Mouse (Mus musculus) cerebellum, adult 11-12 months (tissue): ENCODE results near the gene Ctdspl.

Experiments
- DNase-seq: peaks from one replicate; pipeline ENCODE4 v3.0.0; 2022

Gene Ctdspl

DNA sequence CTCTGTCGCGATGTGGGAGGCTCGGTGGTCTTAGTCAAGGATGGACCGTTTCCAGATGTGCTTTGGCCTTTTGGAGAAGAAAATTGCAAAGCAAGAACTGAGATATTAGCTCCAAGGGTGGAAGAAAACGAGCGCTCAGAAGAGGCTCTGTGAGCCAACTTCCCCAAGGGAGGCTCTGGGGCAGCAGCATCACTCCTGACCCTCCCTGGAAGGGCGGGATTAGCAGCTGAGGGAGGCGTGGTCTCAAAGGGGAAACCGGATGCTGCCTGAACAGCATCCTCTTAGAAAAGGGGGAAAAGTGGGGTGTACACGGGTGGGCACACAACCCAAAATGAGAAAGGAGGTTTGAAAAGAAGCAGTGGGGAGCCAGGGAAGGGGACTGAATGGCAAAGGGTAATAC, 23.8 kb downstream of the Ctdspl start:
- no peak for DNase-seq

DNA sequence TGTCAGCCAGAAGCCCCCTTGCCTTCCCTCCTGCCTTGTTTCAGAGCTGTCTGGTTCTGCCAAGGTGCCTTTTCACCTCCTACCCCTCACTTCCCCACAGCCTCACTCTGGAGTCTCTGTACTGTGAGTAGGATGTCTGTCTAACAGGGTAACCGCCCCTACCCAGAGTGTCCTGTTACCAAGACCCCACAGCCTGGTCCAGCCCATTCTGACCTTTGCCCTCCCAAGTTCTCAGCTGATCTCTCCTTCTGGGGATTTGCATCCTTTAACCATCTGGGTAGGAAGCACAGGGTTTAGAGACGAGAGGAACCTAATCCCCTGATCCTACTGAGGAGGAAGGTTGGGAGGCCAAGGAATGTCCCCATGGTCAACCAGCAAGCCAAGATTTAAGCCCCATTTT, 24.5 kb downstream of the Ctdspl start:
- no peak for DNase-seq

DNA sequence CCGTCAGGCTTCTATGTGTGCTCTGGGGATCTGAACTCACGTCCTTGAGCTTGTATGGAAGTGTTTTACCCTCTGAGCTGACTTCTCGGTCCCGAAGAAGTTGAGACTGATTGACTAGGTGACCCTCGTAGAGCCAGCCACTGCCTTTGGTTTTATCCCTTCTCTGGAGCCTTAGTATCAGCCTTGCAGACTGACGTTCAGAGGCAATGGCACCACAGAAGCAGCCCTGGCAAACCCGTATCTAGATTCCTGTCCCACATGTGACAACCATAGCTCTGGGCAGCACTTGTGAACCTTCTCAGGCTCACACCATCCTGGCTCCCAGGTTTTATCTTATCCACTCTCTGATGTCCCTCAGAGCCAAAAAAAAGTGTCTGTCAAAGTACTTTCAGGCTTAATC, 25.1 kb downstream of the Ctdspl start:
- no peak for DNase-seq

DNA sequence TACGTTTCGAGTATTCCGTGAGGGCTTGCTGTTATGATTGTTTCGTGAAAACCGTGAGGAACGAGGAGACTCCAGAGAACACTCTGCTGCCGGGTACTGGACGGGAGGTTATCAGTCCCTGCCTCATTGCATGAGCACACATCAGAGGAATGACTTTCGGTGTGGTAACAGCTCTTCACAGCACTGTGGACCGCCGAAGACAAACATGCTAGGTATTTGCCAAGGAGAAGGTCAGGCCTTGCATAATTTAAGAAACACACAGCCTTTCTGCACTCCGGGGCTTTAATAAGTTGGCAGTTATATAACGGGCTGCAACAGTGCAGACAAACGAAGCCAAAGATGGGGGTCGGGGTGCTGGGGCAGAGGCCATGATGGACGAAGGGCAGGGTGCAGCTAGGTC, 25.9 kb downstream of the Ctdspl start:
- DNase-seq: no peak

DNA sequence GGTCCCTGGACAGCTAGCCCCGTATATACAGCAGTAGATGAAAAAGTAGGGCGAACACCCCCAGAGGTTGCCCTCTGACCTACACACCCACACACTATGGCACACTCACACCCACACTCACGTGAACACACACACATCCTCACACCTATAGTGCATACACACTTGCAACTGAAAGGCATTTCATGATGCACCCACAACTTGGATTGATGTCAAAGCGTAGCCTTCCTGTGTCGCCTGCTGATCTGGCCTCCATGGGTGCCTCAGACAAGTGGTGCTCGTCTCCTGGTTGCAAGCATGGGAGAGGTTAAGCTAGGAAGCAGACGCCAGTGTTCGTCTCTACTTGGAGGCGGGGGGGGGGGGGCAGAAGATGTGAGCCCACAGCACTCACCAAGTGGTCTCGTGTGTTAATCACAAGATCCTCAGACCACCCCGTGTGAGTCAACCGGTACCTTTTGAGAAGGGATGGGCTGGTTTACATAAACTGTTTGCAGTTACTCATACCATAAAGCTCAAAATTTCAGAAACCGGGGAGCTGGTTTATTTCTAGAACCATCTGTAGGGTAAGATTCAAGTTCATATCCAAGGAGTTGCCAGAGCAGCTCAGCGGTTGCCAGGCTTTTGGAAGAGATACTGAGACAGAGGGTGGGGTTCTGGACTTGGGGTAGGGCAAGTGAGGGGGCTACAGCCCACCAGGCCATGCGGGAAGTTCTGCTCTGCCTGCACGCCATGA, 27.4 kb downstream of the Ctdspl start:
- DNase-seq: no peak

DNA sequence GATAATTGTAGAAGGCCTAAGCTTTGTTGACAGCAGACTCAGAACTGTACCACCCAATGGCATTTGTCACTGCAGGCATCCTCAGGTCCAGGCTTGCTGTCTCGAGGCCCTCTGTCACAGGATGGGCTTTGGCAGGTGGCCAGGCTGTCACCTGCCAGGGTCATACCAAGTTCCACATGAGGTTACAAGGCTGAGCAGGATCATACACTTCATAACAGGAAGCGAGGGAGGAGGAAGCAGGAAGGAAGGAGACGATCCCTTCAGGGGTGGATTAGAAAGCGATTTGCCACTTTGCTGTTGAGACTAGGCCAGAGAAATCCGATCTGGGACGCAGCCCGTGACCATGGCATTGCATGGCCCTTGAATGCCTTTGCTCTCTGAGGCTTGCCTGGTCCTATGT, 32.5 kb downstream of the Ctdspl start:
- no peak for DNase-seq

DNA sequence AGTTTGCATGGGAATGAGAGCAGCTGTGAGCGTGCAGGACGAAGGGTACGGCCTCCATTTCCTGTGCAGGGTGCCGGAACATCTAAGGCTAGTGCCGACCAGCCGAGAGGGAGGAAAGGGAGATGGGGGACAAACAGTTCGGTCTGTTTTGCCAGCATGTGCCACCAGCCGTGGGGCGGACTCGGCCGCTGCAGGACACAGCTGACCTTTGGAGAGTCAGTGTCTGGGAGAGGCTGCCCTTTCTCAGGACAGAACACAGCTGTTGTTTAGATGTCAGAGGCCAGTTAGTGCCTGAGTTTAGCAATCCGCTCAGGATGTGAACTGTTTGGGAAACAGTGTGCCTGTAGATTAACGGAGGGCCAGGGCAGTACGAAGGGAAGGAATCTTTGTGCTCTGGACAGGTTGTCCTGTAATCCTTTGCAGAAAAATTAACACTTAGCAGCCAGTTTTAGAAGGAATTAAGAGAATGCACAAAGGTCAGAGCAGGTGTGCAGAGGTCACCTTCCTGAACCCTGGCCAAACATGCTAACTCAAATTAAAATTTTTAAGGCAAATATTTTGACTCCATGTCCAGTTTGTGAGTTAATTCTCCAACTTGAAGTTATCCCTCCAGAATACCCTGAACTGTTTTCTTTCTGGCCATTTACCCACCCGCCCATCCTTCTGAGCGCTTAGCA, 34.3 kb downstream of the Ctdspl start:
- DNase-seq: no peak

DNA sequence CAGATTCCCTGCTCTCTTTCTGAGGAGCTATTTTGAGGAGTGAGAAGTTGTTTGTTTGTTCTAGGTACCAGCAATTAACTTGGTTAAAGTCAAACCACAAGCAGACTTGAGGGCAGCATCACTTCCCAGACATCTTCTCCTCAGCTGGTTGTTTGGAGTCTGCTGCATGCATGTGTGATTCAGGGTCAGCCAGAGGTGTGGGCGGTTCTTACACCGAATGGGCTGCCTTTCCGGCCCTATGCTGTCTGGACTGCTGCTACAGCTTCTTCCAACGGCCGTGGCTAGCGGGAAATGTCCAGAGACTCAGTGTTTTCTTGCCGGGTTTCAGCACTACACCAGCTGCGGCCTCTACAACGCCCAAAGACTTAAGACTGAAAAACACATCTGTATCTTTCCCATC, 36.9 kb downstream of the Ctdspl start:
- DNase-seq: no peak

DNA sequence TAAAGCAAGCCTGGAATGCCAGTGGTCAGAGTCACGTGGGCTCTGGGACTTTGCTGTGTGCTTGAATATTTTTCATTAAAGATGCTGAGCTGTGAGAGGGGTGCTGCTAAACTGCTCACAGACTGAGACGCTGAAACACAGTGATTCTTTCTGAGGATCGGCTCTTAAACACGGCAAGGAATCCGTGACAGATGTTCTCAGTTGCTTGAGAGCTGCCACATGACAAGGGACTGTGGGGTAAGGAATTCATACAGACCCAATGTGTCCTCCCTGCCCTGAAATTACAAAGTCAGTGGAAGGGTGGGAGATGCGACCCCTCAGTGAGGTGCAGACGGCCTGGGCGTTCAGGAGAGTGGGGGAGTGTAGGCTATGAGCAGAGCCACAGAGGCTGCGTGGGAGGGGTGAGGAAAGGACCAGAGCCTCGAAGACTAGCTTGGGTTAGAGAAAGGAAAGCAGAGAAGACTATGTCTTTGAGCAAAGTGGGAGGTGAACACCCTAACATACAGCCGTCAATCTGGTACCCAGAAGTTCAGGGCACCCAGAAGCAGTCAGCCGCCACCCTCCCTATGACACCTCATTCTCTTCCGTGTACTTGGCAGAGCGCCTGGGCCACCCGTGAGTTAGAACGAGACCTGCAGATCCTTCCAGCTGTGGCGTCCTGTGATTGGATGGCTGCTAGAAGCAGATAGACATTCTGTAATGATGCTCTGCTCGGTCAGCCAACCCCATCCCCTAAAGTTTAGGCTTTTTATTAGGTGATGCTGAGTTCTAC, 38.2 kb downstream of the Ctdspl start:
- no peak for DNase-seq

DNA sequence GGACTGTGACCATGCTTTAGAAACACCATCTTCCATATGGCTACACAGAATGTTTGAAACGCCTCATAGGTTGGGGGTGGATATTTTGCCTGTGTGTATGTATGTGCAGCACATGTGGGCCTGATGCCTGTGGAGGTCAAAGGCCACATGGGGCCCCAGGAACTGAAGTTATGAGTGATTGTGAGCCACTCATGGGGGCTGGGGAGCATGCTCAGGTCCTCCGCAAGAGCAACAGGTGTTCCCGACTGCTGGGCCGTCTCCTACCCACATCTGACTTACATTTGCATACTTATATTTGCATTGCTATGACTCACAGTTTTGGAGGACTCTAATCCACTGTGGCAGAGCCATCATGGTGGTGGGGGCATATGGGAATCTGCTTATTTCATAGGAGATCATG, 43.6 kb downstream of the Ctdspl start:
- no peak for DNase-seq

DNA sequence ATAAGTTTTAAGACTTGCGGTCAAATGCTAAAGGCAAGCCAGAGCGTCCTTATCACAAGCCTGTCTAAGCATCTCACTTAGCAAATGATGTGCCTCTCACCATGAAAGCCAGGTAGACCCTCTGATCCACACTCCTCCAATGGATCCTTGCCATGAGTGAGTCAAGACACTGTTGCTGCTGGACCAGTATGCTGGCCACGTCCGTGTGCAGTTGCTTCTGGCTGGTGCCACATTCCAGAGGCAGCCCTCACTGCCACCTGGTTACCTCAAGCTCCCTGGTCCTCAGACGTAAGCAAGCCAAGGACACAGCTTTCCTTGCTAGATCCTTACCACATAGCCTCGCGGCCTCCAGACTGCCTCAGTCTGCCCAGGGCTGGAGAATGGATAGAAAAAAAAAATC, 46.8 kb downstream of the Ctdspl start:
- DNase-seq: no peak

DNA sequence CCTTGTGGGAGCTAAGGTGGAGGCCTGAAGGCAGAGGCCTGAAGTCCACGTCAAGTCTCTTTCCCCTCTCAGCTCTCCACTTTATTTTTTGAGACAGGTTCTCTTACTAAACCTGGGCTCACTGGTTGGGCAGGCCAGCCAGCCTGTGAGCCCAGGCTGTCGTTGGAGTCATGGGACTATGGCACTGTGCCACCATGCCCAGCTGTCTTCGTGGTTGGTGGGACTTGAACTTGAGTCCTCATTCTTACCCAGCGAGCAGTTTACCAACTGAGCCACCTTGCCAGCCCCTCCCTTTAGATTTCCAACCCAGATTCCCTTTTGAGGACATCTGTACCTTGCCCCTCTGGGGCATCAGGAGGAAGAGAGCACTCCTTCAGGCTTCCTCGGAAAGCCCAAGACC, 47.3 kb downstream of the Ctdspl start:
- no peak for DNase-seq

DNA sequence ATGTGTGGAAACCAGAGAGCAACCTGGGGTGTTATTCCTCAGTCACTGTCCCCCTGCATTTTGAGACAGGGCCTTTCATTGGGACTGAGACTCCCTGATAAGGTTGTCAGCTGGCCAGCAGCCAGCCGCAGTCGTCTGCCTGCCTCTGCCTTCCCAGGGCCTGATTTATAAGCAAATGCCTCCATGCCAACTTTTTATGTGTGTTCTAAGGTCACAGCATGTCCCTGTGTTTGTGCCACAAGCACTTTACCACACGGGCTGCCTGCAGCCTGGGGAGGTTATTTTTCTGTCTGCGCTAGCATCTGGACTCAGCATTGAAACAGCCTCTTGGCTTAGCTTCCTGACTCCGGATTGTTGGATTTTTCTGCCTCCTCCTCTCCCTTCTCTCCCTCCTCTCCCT, 47.9 kb downstream of the Ctdspl start:
- DNase-seq: no peak

DNA sequence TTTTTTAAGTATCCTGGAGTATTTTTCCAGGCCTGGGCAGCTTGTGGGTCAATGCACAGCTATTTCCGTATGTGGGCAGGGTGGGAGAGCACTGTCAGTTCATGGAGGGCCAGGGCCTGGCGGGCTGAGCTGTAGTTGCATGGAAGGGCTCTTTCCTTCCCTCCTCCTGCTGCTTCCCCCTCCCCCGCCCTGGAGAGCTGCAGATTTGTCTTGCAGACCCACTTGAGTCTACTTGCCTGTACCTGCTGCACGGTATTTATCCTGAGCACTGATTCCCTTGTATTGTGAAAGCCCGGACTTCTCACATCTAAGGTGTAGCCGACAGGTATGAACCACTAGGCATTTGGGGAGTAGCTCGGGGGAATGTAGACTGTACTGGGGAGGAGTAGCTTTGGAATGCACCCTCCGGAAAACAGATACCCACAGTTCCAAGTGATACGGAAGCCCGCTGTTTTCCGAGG, 49.0 kb downstream of the Ctdspl start:
- DNase-seq: no peak

DNA sequence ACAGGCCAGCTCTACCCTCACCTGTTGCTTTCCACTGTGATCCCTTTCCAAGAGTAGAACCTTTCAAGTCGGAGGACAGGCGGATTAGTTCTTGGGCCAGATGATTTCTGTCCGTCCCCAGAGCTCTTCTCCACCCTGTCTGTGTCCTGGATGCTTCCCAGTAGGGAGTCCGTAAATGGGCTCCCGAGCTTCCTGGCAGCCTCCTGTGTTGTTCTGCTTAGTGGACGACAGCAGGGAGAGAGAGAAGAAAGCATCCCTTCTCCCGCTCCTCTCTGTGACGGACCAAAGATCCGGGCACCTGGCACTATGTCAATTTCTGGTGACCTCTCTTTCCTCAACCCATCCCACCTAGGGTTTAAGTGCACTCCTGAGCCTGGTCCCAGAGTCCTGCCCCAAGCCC, 49.5 kb downstream of the Ctdspl start:
- DNase-seq: no peak

DNA sequence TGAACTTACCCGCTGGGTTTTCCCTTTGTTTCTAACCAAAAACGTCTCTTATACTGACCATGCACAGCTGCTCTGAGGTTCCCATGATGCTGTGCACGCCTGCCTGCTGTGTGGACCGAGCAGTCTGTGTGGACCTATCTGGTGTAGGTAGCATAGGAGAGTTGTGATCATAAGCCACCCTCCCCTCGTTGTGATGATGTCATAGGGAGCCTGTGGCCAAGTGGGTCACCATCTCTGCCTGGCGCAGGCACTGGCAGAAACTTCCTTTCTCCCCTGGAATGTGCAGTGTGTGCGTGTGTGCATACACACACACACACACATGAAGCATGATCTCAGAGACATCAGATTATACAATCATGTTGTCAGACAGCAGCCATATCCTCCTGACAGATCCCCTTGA, 50.3 kb downstream of the Ctdspl start:
- DNase-seq: peak; percentile 11

DNA sequence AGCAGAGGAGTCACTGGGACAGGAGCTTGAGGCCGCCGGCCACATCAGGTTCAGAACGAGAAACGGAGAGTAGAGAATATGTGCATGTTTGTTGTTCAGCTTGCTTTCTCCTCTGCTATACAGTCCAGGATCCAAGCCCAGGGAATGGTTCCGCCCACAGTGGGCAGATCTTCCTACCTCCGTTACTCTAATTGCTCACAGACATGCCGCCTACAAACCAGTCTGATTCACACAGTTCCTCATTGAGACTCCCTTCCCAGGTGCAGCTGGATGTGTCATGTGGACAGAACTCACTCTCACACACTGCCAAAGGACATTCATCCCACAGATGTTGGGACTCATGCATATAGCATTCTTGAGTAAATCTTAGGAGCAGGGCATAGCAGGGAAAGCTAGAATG, 51.2 kb downstream of the Ctdspl start:
- no peak for DNase-seq

DNA sequence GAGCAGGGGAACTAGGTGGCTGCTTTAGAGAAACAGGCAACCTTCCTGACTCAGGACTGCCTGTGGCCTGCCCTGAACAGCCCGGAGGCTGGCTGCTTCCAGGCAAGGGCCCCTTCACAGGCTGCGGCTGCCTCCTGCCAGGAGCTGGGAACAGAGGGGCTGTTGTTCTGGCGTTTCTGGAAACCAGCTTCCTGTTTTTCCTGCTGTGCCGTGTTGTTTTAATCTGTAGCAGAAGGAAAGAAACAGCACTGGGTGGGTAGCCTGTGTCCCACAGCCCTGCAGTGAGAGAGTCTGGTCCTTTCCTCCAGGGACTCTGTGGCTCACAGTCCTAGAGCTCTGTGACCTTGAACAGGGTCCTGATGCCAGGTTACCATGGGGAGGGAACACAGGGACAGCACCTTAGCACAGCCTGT, 54.2 kb downstream of the Ctdspl start:
- DNase-seq: peak; percentile 28

DNA sequence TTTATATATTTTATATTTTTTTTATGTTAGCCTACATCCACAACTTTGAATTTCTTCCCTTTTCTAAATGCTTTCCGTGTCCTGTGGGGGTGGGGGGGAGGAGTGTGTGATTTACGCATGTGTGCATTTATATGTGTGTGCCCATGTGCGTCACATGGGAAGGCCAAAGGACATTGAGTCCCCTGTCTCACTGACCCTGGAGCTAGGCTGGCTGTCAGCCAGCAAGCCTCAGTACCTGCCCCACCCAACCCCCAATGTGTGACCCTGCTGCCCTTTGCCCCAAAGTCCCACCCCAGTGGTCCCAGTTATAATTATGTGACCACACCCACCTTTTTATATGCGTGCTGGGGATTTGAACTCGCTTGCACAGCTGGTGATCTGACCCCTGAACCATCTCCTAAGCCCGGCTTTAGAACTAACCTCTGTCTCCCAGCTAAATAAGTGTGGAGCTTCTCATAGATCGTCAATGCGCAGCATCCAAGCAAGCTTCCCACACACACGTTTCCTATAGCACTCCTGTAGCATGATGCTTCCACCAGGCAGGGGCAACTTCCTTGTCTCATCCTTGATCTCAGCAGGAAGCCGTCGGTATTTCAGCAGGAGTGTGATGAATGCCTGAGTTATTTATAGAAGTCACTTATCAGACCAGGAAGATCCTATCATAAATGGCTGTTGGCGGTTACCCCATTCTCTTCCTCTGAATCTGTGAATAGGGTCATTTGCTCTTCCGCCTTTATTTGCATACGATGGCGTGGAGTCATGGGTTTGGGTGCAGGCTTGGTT, 58.6 kb downstream of the Ctdspl start:
- no peak for DNase-seq

DNA sequence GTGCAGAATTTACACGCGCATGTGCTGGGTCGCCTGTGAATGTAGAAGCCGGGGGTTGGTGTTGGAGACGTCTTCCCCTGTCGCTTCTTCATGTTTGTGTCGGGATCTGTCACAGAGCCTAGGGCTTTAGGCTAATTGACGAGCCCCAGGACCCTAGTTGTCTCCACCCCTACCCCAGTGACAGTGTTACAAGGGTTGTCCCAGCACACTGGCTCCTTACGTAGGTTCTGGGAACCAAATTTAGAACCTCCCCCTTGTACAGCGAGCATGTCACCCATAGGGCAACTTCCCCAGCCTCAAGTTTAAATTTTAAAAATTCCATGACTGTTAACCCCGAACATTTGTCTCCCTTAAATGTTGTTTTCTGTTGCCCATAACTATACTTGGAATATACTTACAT, 60.0 kb downstream of the Ctdspl start:
- no peak for DNase-seq

DNA sequence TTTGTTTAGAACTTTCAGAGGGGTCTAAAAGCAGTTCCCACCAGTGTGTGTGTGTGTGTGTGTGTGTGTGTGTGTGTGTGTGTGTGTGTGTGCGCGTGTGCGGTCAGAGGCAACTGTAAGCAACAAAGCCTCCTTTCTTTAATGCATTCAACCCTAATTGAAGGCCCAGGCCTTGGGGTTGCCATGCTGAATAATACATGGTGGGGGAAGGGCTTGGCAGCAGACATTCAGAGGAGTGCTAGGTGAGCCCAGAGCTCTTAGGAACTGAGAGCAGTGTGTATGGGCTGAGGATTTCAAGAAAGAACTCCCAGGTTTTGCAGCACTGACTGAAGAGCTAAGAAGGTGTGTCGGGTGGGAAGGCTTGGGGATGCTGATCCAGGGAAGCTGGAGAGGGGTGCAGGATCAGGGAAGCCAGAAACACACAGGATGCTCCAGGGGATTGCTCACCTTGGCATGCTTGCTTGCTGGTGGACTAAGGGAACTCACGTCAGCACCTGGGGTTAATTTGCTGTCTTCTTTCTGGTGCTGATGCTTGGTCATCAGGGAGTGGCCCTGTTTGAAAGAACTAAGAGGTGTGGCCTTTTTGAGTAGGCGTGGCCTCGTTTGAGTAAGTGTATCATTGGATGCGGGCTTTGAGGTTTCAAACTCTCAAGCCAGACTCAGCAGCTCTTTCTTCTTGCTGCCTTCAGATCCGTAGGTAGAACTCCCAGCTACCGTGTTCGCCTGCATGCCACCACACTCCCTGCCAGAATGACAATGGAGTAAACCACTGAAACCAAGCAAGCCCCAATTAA, 62.7 kb downstream of the Ctdspl start:
- DNase-seq: no peak

DNA sequence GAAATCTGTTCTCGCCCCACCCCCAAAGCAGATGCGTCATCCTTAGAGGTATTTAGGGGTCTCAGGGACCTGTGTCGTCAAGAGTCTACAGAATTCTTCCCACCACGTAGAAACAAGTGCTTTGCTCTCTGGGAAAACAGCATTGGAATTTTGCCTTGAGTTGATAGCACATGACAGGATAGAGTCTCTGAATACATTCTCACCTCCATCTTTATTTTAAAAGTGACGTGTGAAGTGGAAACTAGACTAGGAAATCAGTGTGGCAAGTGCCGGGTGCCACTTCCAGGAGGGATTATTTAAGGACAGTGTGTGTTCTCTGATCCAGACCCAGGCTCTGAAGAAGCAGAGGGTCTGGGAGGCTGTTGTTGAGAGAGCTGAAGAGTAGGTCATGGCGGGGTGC, 64.2 kb downstream of the Ctdspl start:
- DNase-seq: no peak
